Mouse (Mus musculus) left cerebral cortex, postnatal 10 days (tissue): Measurements from ENCODE around the gene Vwa5a. TPM values are rescaled to one million over a fixed set of nuclear protein-coding genes. Genes with fewer than 3 reads are reported as not detected.

ENCODE experiments used
- DNase-seq, 2 experiments: peaks; one replicate each; pipeline ENCODE4 v3.0.0; 2021 to 2022; ENCODE audit warnings: low spot score in 2 of 2, mixed read lengths in 1 of 2; ENCODE audit errors: extremely low spot score in 1 of 2
- intact Hi-C: fragments of 180-260 bp; cut with DNase I; formaldehyde crosslinking; loops from one replicate; pipeline ENCODE4 v1.15.1; 2025
- total RNA-seq, 2 experiments: library from RNA; stranded (reverse); gene quantifications; 2 replicates each; pipeline ENCODE4 v1.2.3; 2021

The Vwa5a gene
- total RNA-seq, result 10 to 100 TPM in 1 of 2 experiments, 1 to 10 TPM in 1; 7.7 to 10.1 TPM

- intact Hi-C loops, result no loop called here
- no peak for DNase-seq
Observed at GRCm38 (mm10) chr9:38718102-38718501, at the start of gene Vwa5a. Gene Vwa5a, plus strand, starts transcription at chr9:38718268.

- no peak for DNase-seq
- intact Hi-C loops, result no loop called here
Observed at GRCm38 (mm10) chr9:38672887-38673286, 45.2 kb upstream of the Vwa5a start.

DNA sequence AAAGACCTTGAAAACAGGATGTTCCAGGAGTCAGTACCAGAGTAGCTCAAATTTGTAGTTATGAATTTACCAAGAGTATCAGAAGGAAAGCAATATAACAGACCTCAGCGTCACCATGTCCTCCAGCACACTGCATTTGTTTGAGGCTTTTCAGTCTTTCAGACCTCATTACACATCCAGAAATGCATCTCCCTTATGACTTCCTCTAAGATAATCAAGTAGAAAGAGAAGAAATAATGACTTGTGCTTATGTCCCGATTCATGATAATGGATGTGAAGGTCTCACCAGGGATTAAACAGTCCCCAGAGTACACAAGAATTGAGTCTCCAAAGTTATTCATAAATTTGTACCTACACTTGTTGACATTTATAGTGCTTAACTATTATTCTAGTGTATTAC, 43.6 kb upstream of the Vwa5a start, which contains the start of gene Olfr918:
Gene Olfr918 (minus strand): TSS at position 101 of the 400 bp plus-strand sequence.
- intact Hi-C loops, result no loop called here

DNA sequence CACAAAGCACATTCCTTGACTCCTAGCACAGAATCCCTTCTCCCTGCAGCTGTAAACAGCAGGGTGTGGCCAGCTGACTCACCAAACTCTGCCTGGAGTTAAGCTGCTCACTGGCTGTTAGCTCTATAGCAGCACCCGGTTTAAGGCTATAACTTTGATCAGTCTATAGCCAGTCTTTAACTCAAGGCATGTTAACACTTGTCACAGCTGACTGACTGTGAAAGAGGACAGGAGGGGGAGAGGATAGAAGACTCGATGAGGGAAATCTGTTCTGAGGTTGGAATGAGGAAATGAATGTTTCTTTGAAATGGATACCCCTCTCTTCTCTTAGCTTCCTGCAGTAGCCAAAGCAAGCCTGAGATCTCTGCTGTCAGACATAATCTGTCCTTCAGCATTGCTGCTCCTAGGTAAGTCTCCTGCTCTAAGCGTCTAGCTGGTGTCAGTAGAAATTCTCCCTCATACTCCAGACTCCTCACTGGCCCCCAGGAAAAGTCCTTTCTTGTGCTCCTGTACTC, 916 bp downstream of the Vwa5a start:
- no peak for DNase-seq
- intact Hi-C loops, result no loop called here

More for the DNA sequence above, 43.6 kb upstream of the Vwa5a start, which contains the start of gene Olfr918:
- DNase-seq, result no peak

DNA sequence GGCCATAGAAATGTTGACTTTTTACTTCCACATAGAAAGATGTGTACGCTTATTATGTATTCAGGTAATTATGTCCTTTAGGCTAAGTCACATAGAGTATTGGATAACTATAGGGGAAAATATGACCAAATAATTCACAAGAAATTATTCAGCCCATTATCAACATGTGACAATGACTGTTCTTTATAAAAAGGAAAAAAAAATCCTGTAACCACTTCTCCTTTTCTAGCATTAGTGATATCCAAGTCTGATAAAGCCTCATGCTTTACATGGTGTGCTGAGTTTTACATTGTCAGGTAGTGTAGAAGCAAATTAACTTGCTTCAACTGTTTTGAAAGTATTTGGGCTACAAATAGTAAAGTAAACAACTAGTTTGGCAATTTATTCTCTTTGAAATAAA, 6.0 kb downstream of the Vwa5a start:
- no peak for DNase-seq
- intact Hi-C loops, result no loop called here

DNA sequence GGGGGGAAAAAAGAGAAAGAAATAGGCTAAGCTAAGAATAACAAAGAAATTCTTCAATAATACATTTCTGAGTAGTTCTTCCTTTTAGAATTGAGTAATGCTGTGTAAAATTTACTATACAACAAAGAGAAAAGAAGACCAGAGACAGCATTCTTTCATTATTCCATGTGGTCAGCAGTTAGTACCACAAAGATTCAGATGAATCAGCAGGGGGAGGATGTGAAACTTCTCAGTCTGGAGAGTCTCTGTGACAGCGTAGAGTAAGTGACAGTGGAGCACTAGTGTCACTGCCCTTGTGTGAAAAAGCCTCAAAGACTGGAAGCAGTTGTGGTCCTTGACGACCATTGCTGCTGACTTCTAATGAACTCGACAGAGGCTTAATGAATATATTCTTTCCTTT, 10.2 kb downstream of the Vwa5a start:
- DNase-seq, result no peak
- intact Hi-C loops, result no loop called here

DNA sequence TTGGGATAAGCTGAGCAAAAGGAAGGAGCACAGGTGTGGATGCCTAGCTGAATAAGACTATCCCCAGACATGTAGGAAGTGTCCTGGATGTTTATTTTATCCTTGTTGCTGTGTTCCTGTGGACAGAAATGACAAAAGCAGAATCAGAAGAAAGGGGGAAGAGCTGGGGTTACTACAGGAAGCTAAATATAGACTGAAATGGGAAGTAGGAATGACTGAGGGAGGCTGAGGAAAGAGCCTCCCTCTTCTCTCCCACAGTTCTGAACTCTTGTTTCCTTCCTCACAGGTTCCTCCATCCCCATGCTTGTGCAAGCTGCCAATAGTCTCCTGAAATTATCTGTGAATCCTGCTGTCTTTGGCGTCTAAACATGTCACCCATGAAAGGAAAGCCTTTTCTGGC, 23.3 kb downstream of the Vwa5a start:
- no peak for DNase-seq
- intact Hi-C loops, result no loop called here

GRCm38 (mm10) chr9:38744619-38745315, 26.7 kb downstream of the Vwa5a start:
- no peak for DNase-seq
- intact Hi-C loops, result no loop called here

GRCm38 (mm10) chr9:38751999-38752398, 33.9 kb downstream of the Vwa5a start, which contains the start of gene Olfr920:
Gene Olfr920, plus strand, starts transcription at chr9:38752299.
- DNase-seq, result no peak
- intact Hi-C loops, result no loop called here

DNA sequence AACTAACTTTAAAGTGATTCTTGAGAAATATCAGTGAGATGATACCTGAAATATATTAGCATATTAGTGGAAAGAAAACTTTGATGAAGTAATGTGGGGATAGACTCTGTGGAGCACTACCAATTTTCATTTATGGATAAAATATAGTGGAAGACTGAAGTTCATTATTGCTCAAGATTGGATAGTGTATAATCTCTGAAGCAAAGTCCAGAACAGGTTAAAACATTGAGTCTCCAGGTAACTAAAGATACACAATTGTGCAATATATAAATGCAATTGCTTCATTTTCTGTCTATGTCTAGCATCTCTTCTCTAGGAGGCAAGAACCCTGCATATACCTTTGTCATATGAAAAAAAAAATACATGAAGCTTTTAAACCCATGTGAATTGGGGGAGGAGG, 54.7 kb downstream of the Vwa5a start, which contains the start of gene Olfr921:
Gene Olfr921 (plus strand): TSS at position 301 of the 400 bp plus-strand sequence.
- intact Hi-C loops, result no loop called here
- no peak for DNase-seq

DNA sequence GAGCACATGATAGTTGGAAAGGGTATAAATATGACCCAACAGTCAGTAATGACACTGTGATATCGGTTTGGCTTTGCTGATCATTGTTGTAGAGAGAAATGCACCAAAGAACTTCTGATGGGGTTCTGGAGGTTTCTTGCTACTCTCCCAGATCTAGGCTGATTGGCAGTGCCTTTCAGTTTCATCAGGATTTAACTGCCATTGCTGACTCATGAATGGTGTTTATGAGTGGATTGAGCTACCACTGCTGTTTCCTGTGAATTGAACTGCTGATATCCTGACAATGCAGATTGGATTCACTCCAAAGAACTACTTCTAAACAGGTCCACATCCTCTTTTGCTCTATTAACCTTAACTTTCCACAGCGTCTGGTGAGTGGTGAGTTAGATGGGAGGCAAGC, 74.6 kb downstream of the Vwa5a start:
- no peak for DNase-seq
- intact Hi-C loops, result no loop called here

Other genes with a start within 250 kb of the Vwa5a start
- gene Olfr905, start 247.2 kb upstream of the Vwa5a start, total RNA-seq, result not detected
- not detected for gene Olfr906, start 231.2 kb upstream of the Vwa5a start, total RNA-seq
- gene Olfr907, start 222.5 kb upstream of the Vwa5a start, total RNA-seq, result not detected
- not detected for gene Olfr911-ps1, start 196.7 kb upstream of the Vwa5a start, total RNA-seq
- not detected for gene Olfr910, start 180.4 kb upstream of the Vwa5a start, total RNA-seq
- not detected for gene Olfr912, start 138.1 kb upstream of the Vwa5a start, total RNA-seq
- not detected for gene Olfr913, start 125.5 kb upstream of the Vwa5a start, total RNA-seq
- gene Olfr914, start 113.2 kb upstream of the Vwa5a start, total RNA-seq, result not detected
- not detected for gene Olfr916, start 58.4 kb upstream of the Vwa5a start, total RNA-seq
- gene Olfr917, start 52.4 kb upstream of the Vwa5a start, total RNA-seq, result not detected
- not detected for gene Olfr918, start 43.7 kb upstream of the Vwa5a start, total RNA-seq
- not detected for gene Olfr919, start 14.6 kb upstream of the Vwa5a start, total RNA-seq
- gene Olfr920, start 34.0 kb downstream of the Vwa5a start, total RNA-seq, result not detected
- gene Olfr921, start 54.8 kb downstream of the Vwa5a start, total RNA-seq, result not detected
- not detected for gene Olfr922, start 96.3 kb downstream of the Vwa5a start, total RNA-seq
- gene Olfr923, start 108.3 kb downstream of the Vwa5a start, total RNA-seq, result not detected
- not detected for gene Olfr924, start 126.2 kb downstream of the Vwa5a start, total RNA-seq
- gene Olfr26, start 136.8 kb downstream of the Vwa5a start, total RNA-seq, result not detected
- gene Olfr926, start 158.9 kb downstream of the Vwa5a start, total RNA-seq, result not detected
- gene Olfr930, start 211.5 kb downstream of the Vwa5a start, total RNA-seq, result not detected